Mouse (Mus musculus): ENCODE measurements around the gene Polrmt.

Polrmt gene

GRCm38 (mm10) chr10:79687513-79687912 lies 58.9 kb downstream of the Polrmt start:
- no peak for DNase-seq (ENCODE audit: low spot score)

DNA sequence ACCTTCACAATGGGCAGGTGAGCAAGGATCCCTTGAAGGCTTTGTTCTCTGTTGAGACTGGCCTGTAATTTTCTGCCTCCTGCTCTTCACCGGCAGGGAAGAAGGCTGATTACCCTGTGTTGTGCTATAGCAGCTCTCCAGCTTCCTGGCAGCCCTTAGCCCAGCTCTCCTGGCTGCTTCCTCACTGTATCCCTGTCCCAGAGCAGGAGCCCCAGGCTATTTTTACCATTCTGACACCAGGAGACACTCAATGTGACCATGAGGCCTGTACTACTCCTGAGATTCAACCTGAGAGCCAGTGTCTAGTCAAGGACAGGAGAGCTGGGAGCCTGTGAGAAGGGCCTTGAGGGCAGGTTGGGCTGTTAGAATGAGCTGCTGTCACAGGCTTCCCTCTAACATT lies 59.7 kb downstream of the Polrmt start:
- no peak for DNase-seq (ENCODE audit: low spot score)

- no peak for DNase-seq (ENCODE audit: low spot score)
Measured at GRCm38 (mm10) chr10:79686219-79686618, 60.2 kb downstream of the Polrmt start.

Data from adipocyte (in vitro differentiated cells).